Mouse (Mus musculus) heart, postnatal 0 days (tissue): Measurements from ENCODE around the gene Dppa3.

Experiments used
- CTCF ChIP-seq: IDR thresholded peaks from 2 replicates; pipeline ENCODE4 v1.5.1; 2016; ENCODE audit warnings: antibody characterized with exemption, control low read depth, low read depth
- EP300 ChIP-seq: IDR thresholded peaks from 2 replicates; pipeline ENCODE4 v1.6.1; 2016; ENCODE audit warnings: antibody characterized with exemption, low read depth

- peak; percentile 68 for TF ChIP-seq CTCF
- TF ChIP-seq EP300: no peak
These were observed 34.6 kb downstream of the Dppa3 start for GRCm38 (mm10) chr6:122660601-122661379.
